Mouse (Mus musculus) embryonic stem cell, embryonic (primary cell): ENCODE measurements around the gene Scd2.

Experiments
- CTCF ChIA-PET, 4 experiments: fragments of 300-600 bp in 2 of 4; fragments of 350-600 bp in 2 of 4; sonication (Branson Sonifier 250); formaldehyde crosslinking; loops; one replicate each; lab custom pipeline; 2022; ENCODE audit warnings: inconsistent platforms in 2 of 4; lab: Charles Lee
- POLR2A ChIA-PET, 4 experiments: fragments of 300-600 bp in 2 of 4; fragments of 350-600 bp in 2 of 4; sonication (Branson Sonifier 250); formaldehyde crosslinking; loops; one replicate each; lab custom pipeline; 2022; ENCODE audit warnings: antibody characterized with exemption in 4 of 4, inconsistent platforms in 1 of 4; lab: Charles Lee

Scd2 gene

DNA sequence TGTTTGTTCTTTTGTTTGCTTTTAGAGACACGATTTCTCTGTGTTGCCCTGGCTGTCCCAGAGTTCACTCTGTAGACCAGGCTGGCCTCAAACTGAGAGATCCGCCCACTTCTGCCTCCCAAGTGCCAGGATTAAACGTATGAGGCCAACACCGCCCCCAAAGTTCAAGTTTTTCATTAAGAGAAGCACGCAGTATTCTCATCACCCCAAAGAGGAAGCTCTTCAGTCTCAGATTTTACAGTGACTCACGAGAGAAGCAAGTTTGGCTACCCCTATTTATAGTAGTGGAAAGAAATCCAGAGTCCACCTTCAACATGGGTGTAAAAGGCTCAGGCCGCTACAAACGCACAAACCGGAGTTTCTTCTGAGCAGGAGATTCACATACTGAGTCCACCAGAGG is 29.2 kb upstream of the Scd2 start:
- ChIA-PET CTCF (interaction anchor here in 2 of 4 experiments (1.0 to 5.2 kb wide), 3 partner anchors 18 to 30 kb away, joined by 3 to 39 read pairs (median 4); partner anchors contain the start of gene Scd2 (in 1 of the 2)), POLR2A (interaction anchor here in 3 of 4 experiments (0.8 to 10.8 kb wide), 16 partner anchors 9 to 124 kb away, joined by 3 to 462 read pairs (median 52); partner anchors contain the start of gene Scd2 (in 3 of the 3))

DNA sequence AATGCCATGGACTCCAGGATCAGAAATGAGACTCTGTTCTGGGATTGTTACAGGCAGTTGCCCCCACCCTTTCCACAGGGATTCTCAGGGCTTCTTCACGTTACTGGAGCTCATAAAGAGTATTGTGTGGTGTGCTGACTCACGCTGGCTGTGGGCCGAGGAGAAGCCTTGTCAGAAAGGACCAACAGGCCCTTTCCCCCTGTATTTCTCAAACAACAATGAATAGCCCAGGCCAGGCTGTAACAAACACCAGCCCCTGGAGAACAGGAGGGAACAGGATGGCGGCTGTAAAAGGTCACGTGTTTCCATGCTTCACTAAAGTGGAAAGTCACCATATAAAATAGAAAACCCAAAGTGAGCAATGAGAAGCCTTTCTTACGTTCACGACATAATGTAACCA is 28.2 kb upstream of the Scd2 start:
- POLR2A ChIA-PET = interaction anchor here in 3 of 4 experiments (0.6 to 10.8 kb wide), 23 partner anchors 9 to 129 kb away, joined by 3 to 462 read pairs (median 32); partner anchors contain the start of gene Scd2 (in 3 of the 3)
- CTCF ChIA-PET = interaction anchor here in 2 of 4 experiments (1.0 to 5.2 kb wide), 4 partner anchors 14 to 29 kb away, joined by 3 to 39 read pairs (median 8); partner anchors contain the start of gene Scd2 (in 1 of the 2)

DNA sequence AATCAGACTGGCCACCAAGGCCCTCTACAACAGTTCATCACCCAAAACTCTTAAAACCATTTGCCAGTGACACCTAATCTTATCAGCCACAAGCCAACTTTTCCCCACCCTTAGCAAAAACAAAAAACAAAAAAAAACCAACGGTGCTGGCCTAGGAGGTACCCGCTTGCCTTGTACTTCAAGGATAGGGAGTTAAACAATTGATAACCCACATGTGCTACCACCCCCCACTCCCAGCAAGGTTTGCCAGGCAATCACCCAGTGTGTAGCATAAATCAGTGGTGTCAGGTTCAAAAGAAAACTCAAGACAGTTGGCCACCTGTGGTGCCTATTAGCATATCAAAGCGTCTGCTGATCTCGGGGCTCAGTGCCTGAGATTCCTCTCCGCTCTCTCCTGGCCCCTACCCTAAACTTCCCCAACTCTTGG is 27.6 kb upstream of the Scd2 start:
- ChIA-PET CTCF (interaction anchor here in 2 of 4 experiments (1.0 to 5.2 kb wide), 5 partner anchors 14 to 28 kb away, joined by 3 to 39 read pairs (median 7); partner anchors contain the start of gene Scd2 (in 1 of the 2)), POLR2A (interaction anchor here in 3 of 4 experiments (0.6 to 10.8 kb wide), 22 partner anchors 10 to 143 kb away, joined by 3 to 462 read pairs (median 32); partner anchors contain the start of gene Scd2 (in 3 of the 3))

DNA sequence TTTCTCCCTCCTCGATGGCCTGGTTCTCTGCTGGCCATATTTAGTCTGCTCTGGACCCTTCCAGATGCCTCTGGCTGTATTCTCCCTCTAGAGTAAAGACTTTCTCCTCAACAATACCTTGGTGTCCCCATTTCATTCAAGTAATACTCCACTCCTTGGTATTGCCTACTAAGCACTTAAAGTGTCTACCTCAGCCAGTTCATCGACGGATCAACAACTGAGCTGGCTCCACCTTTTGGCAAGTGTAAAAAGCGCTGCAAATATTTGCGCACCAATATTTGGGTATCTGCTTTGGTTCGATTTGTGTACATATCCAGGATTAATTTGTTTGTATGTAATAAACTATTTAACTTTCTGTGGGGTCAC is 27.0 kb upstream of the Scd2 start:
- POLR2A ChIA-PET = interaction anchor here (0.8 to 10.8 kb wide), 31 partner anchors 10 to 218 kb away, joined by 3 to 462 read pairs (median 8); partner anchors contain the start of gene Scd2 (in 3 of the 4)
- CTCF ChIA-PET = interaction anchor here in 3 of 4 experiments (0.6 to 5.2 kb wide), 13 partner anchors 13 to 798 kb away, joined by 3 to 39 read pairs (median 4); partner anchors contain the start of gene Scd2 (in 2 of the 3)

DNA sequence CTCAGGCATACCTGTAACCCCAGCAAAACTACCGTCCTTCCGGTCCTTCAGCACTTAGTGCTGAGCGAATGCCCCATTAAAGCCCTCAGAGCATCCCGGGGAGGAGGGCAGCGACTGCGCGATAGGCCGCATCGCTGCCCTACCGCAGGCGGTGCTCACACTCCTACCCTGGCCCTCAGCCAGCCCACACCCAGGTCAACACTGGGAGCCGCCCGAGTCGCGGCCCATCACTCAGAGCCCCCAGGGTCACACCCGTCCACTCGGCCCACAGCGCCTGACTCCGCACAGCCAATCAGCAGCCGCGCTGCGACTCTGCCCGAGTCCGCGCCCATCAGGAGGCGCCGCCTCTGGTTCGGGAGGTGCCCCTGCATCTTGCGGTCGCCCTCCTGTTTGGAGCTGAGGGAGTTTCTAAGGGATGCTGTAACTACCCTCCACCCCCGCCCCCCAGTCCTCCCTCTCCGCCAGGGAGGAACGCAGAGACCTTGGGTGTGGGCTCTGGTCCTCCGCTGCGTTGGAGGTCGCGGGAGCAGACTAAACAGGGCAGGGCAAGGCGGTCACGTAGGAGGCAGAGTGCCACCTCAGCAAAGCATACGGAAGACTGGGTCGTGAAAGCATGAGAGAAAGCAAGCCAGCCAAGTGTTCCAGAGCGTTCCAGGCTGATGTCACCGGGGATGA is 26.5 kb upstream of the Scd2 start:
- POLR2A ChIA-PET = interaction anchor here (0.6 to 10.8 kb wide), 38 partner anchors 9 to 677 kb away, joined by 3 to 462 read pairs (median 6); partner anchors contain the start of gene Scd2 (in 3 of the 4)
- CTCF ChIA-PET = interaction anchor here in 3 of 4 experiments (0.6 to 5.2 kb wide), 15 partner anchors 12 to 797 kb away, joined by 3 to 39 read pairs (median 4); partner anchors contain the start of gene Scd2 (in 2 of the 3)

DNA sequence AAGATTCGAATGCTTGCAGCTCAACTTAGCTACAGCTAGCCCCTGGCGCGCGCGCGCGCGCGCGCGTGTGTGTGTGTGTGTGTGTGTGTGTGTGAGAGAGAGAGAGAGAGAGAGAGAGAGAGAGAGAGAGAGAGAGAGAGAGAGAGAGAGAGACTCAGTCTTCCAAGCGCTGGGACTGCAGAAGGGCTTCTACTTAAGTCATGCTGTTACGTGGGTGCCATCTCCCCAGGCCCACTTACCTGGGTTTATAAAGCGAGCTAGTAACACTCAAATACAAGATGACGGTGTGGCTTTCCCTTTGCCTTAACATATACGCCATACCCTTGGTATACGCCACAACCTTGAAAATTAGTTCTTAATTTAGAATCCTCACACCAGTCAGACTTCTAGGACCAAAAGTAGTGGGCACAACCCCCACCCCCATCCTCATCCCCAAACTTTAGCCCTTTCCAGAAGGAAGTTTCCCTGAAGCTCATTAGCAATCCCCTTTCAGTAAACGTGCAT is 25.9 kb upstream of the Scd2 start:
- CTCF ChIA-PET = interaction anchor here in 3 of 4 experiments (0.6 to 5.2 kb wide), 13 partner anchors 12 to 992 kb away, joined by 3 to 39 read pairs (median 5); partner anchors contain the start of gene Scd2 (in 2 of the 3)

DNA sequence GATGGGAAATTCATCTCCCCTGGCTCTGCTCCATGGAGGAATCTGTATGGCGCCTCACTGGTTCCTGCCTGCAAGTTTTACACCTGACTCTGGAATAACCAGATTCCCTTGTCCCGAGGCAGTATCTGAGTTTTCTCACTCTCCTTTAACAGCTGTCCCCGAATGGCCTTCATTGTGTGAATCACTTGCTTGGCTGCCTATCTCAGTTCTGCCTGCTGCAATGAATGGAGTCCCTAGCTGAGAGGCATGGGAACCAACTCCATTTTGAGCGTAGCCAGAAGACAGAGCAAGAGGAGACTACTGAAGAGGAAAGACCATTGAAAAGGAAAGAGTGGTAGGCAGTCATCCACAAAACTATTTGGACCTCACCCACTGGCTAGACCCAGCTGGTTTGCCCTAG is 19.8 kb upstream of the Scd2 start:
- CTCF ChIA-PET = interaction anchor here in 2 of 4 experiments (0.5 to 0.8 kb wide), 2 partner anchors 20 to 90 kb away, joined by 3 to 4 read pairs; no protein-coding TSS in a partner anchor
- POLR2A ChIA-PET = interaction anchor here (0.6 to 13.6 kb wide), 17 partner anchors 9 to 238 kb away, joined by 3 to 255 read pairs (median 4); partner anchors contain the start of gene Scd2 (in 2 of the 4)

More for the DNA sequence above, 25.9 kb upstream of the Scd2 start:
- POLR2A ChIA-PET = interaction anchor here (0.5 to 10.8 kb wide), 41 partner anchors 8 to 1875 kb away, joined by 3 to 462 read pairs (median 6); partner anchors contain the start of gene Scd2 (in 3 of the 4)

DNA sequence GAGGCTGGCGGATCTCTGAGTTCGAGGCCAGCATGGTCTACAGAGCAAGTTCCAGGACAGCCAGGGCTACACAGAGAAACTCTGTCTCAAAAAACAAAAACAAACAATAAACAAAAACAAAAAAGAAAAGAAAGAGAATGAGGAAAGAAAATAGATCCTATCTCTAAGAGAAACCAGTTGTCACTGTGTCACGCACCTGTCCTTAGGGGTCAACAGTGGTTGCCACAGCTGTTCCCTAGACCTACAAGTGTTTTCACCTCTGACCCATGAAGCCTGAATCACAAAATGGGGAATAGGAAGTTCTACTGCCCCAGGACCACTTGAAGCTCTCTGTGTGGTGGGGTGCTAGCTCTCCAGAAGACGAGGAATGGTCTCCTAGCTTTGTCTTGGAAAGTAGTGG is 19.0 kb upstream of the Scd2 start:
- ChIA-PET POLR2A (interaction anchor here (0.8 to 13.6 kb wide), 16 partner anchors 8 to 237 kb away, joined by 3 to 255 read pairs (median 4); partner anchors contain the start of gene Scd2 (in 2 of the 4)), CTCF (interaction anchor here in 1 of 4 experiments (0.8 kb wide), 1 partner anchor 19 kb away, joined by 3 read pairs; no protein-coding TSS in a partner anchor)

DNA sequence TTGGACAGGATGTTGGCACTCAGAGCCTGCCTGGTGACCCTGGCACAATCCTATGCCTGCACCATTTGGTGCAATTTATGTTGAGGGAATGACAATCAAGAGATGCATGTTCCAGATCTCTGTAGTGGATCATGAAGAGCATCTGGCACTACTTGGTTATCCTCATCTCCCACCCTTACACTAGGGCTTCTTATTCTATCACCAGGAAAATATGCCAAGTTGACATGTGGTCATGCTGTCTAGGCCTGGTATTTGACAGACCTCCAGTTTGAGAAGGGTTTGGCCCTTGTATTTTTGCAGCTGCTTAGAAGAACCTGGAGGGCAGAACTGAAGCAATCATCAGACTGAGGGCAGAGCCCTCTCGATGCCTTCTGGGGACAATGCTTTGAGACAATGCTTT is 18.1 kb upstream of the Scd2 start:
- CTCF ChIA-PET = no interaction called here

DNA sequence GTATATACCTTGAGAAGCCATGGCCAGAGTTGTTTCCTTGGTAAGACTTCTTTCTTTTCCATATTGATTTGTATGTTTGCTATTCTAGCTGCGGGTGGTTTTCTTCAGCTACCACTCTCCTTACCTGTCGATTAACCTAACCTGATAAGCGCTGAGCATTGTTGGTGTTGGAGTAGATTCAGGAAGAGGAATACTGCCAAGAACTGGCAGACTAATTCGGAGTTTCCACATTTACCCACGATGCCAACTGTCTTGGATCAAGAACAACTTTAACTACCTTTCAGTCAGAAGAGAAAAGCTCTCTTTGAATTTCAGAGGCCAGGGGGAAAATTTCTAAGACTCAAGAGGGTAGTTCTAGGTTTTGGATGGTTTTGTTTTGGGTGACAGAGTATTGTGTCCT is 16.6 kb upstream of the Scd2 start:
- CTCF ChIA-PET = interaction anchor here in 1 of 4 experiments (0.8 kb wide), 1 partner anchor 27 kb away, joined by 3 read pairs; no protein-coding TSS in a partner anchor

More for the DNA sequence above, 18.1 kb upstream of the Scd2 start:
- POLR2A ChIA-PET = interaction anchor here in 3 of 4 experiments (1.6 to 15.9 kb wide), 7 partner anchors 10 to 30 kb away, joined by 4 to 462 read pairs (median 145); partner anchors contain the start of gene Scd2 (in 2 of the 3)

DNA sequence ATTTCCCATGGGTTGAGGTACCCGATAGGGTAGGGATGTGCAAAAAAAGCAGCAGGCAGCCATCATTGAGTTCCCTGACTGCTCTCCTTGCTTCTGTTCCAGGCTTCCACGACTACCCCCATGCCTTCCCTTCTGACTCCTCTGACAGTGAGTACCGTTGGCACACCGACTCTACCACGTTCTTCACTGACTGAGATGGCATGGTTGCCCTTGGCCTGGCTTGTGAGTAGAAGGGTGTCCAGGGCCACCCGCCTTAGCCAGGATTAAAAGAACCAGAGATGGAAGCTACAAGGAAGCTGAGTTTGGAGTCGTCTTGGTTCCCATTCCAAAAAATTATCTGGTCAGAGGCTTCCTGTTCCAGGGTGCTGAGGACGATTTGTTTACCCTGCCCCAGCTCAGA is 15.5 kb upstream of the Scd2 start:
- ChIA-PET CTCF (interaction anchor here in 1 of 4 experiments (1.1 to 3.4 kb wide), 2 partner anchors 11 to 15 kb away, joined by 5 to 12 read pairs; partner anchors contain the start of gene Scd2), POLR2A (interaction anchor here (0.7 to 15.9 kb wide), 11 partner anchors 10 to 33 kb away, joined by 3 to 462 read pairs (median 83); partner anchors contain the start of gene Scd2 (in 2 of the 4))

More for the DNA sequence above, 16.6 kb upstream of the Scd2 start:
- POLR2A ChIA-PET = interaction anchor here in 3 of 4 experiments (0.6 to 15.9 kb wide), 10 partner anchors 9 to 1032 kb away, joined by 3 to 462 read pairs (median 6); partner anchors contain the start of gene Scd2 (in 2 of the 3)

DNA sequence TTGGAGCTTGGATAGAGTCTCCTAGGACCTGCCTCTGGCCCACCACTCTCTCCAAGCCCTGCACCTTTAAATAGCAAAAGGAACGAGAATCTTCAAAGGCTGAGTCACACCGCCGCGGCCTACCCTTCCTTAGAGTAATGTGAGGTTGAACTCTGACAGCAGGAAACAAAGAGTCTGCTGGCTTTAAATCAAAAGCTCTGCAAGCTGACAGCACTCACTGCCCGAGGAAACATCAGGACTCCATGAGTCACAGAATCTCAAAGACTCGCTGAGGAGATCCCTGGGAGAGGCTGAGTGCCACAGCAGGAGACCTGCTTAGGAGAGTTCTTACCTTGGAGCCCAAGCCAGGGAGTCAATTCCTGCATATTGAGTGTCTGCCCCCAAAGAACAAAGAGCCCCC is 12.7 kb upstream of the Scd2 start:
- CTCF ChIA-PET = interaction anchor here in 3 of 4 experiments (0.9 to 6.8 kb wide), 7 partner anchors 14 to 82 kb away, joined by 3 to 60 read pairs (median 7); partner anchors contain the start of gene Scd2 (in 2 of the 3)
- POLR2A ChIA-PET = interaction anchor here (0.5 to 15.9 kb wide), 32 partner anchors 8 to 1786 kb away, joined by 3 to 462 read pairs (median 6); partner anchors contain the start of genes Scd2 (in 4 of the 4) and Scd1 (in 1 of the 4)

DNA sequence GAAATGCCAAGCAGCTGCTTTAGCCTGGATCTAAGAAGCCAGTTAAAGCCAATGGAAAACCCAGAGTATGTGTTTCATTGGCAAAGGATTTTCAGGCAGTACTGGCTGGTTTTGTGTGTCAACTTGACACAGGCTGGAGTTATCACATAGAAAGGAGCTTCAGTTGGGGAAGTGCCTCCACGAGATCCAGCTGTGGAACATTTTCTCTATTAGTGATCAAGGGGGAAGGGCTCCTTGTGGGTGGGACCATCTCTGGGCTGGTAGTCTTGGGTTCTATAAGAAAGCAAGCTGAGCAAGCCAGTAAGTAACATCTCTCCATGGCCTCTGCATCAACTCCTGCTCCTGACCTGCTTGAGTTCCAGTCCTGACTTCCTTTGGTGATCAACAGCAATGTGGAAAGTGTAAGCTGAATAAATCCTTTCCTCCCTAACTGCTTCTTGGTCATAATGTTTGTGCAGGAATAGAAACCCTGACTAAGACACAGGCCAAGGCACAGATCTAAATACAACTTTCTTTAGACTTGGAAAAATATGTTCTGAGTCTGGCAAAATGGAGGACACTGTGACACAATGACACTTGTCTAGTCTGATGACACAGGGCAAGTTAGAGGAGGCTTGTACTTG is 11.5 kb upstream of the Scd2 start:
- ChIA-PET CTCF (interaction anchor here in 2 of 4 experiments (0.7 to 6.8 kb wide), 4 partner anchors 12 to 83 kb away, joined by 3 to 60 read pairs (median 4); partner anchors contain the start of gene Scd2 (in 1 of the 2)), POLR2A (interaction anchor here (0.6 to 15.9 kb wide), 41 partner anchors 8 to 1506 kb away, joined by 3 to 462 read pairs (median 5); partner anchors contain the start of genes Scd2 (in 4 of the 4), Kazald1 (in 1 of the 4), Ndufb8 (in 1 of the 4) and Scd1 (in 1 of the 4))

DNA sequence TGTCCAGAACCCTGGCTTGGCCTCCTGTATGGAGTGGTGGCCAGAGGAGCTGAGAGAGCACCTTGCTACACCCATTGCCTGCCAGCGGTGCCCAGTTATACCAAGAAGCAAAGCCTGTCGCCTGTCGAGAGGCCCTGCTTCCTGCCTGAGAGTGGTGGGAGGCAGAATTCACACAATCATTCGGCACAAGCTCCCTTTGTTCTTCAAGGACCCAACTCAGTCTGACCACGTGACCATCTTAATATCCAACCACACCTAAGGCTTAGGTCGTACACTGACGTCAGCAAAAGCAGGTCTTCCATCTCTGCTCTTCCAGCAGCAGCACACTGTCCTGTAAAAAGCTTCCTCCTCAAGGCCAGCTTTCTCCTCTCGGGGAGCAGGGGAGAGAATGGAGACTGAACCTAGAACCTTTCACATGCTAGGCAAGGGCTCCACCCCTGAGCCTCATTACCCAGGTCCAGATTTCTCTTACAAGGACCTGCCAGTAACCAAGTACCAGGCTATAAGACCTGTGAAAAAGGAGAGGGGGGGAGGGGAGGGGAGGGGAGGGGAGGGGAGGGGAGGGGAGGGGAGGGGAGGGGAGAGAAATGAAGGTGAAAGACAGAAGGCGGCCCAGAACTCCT is 10.8 kb upstream of the Scd2 start:
- CTCF ChIA-PET = interaction anchor here (0.5 to 6.8 kb wide), 8 partner anchors 12 to 654 kb away, joined by 3 to 60 read pairs (median 3); partner anchors contain the start of gene Scd2 (in 1 of the 4)
- POLR2A ChIA-PET = interaction anchor here (0.6 to 15.9 kb wide), 38 partner anchors 8 to 1506 kb away, joined by 3 to 462 read pairs (median 4); partner anchors contain the start of genes Scd2 (in 4 of the 4), Scd1 (in 2 of the 4), Chuk (in 1 of the 4) and Kazald1 (in 1 of the 4)

DNA sequence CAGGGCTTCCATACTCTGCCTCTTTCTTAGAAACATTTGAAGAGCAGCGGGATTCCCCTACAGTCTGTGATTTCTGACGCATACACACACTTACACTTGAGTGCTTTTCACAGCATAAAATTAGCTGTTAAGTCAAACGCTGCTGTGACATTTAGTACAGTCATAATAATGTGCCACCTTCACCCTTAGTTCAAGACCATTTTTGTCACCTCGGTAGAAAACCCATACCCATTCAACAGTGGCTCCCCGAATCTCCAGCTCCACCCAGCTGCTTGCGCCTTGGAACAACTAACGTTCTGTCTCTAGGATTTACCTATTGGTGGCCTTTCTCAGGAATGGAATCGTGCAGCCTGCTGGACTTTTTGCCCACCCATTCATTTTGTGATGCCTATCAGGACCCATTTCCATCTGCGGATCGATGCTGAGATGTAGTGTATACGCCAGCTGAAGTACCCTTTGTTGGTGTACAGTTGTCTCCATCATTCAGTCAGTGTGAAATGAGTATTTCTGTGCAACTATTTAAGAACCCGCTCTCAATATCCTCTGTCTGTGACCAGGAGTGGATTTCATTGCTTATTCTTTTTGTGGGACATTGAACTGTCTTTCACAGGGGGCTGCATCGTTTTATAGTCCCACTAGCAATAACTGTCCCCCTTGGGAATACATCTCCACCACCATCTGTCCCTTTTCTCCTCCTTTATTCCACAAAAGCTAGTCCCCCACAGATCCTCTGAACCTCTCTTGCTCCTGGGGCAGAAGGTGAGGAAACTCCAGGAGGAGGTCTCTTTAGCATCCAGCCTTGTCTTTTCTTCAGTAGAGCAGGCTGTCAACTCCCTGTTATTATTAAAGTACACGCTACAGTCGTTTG is 10.1 kb upstream of the Scd2 start:
- POLR2A ChIA-PET = interaction anchor here (0.5 to 15.9 kb wide), 48 partner anchors 9 to 1754 kb away, joined by 3 to 462 read pairs (median 6); partner anchors contain the start of genes Scd2 (in 4 of the 4), Scd1 (in 2 of the 4), Chuk (in 1 of the 4) and Kazald1 (in 1 of the 4)

More for the DNA sequence above, 10.1 kb upstream of the Scd2 start:
- CTCF ChIA-PET = interaction anchor here (0.5 to 6.8 kb wide), 15 partner anchors 11 to 758 kb away, joined by 3 to 60 read pairs (median 4); partner anchors contain the start of gene Scd2 (in 1 of the 4)
